Mouse (Mus musculus) liver, embryonic 15.5 days (tissue): ENCODE results near the gene Ghr. TPM values are rescaled to one million over a fixed set of nuclear protein-coding genes. Genes with fewer than 3 reads are reported as not detected.

Source experiments
- ATAC-seq: fragments of 200-750 bp; cut with Nextera tagmentation; 2 replicates; pipeline ENCODE4 v1.8.0; 2017; ENCODE audit warnings: moderate number of reproducible peaks, mild to moderate bottlenecking, moderate library complexity; ENCODE audit not compliant: insufficient read depth
- H3K27ac ChIP-seq: fragments of 300-500 bp; sonication (generic); replicated peaks from 2 replicates; pipeline ENCODE4 v1.5.1; 2015; ENCODE audit warnings: mild to moderate bottlenecking, inconsistent platforms
- H3K27me3 ChIP-seq: fragments of 300-500 bp; sonication (generic); 2 replicates; pipeline ENCODE4 v1.6.1; 2015; ENCODE audit warnings: mild to moderate bottlenecking, inconsistent platforms
- H3K36me3 ChIP-seq: fragments of 300-500 bp; sonication (generic); replicated peaks from 2 replicates; pipeline ENCODE4 v1.6.1; 2015; ENCODE audit warnings: moderate library complexity, mild to moderate bottlenecking, inconsistent platforms
- H3K4me1 ChIP-seq: fragments of 300-500 bp; sonication (generic); replicated peaks from 2 replicates; pipeline ENCODE4 v1.6.1; 2015; ENCODE audit warnings: inconsistent platforms
- H3K4me2 ChIP-seq: fragments of 300-500 bp; sonication (generic); 2 replicates; pipeline ENCODE4 v1.6.1; 2015; ENCODE audit warnings: moderate library complexity, mild to moderate bottlenecking, inconsistent platforms
- H3K4me3 ChIP-seq: fragments of 300-500 bp; sonication (generic); replicated peaks from 2 replicates; pipeline ENCODE4 v1.5.1; 2015; ENCODE audit warnings: mild to moderate bottlenecking, inconsistent platforms
- H3K9ac ChIP-seq: fragments of 300-500 bp; sonication (generic); 2 replicates; pipeline ENCODE4 v1.6.1; 2015; ENCODE audit warnings: moderate library complexity, mild to moderate bottlenecking, inconsistent platforms
- H3K9me3 ChIP-seq: fragments of 300-500 bp; sonication (generic); replicated peaks from 2 replicates; pipeline ENCODE4 v1.6.1; 2016; ENCODE audit warnings: inconsistent platforms
- WGBS: fragments of 180-500 bp; shearing (Covaris S2); methylation state at CpG from one replicate; pipeline ENCODE4 v1.1.7; 2015; ENCODE audit warnings: mixed read lengths; ENCODE audit not compliant: insufficient replicate concordance; 5-methylcytosine and 5-hydroxymethylcytosine counted together
- polyA plus RNA-seq: library from polyadenylated mRNA; unstranded; fragments of >200 nt; fragmentation: Nextera tagmentation; extraction: Ambion mirVana; gene quantifications from 2 replicates; pipeline ENCODE4 v1.2.1, GENCODE M21; 2015

Ghr gene
- polyA plus RNA-seq, 1 experiment from 2014 or later, result 22.4 TPM

- Histone ChIP-seq H3K36me3 (no peaks in the 10 kb centered on the region), H3K9ac (no peak overlapping the region), H3K27me3 (no peaks in the 10 kb centered on the region), H3K4me1 (no peaks in the 10 kb centered on the region), H3K27ac (no peak overlapping the region), H3K4me3 (no peak overlapping the region), H3K9me3 (no peaks in the 10 kb centered on the region), H3K4me2 (no peak overlapping the region)
- 48% methylated on average over 4 of the region's 4 CpGs for WGBS
- no peak for ATAC-seq
Measured at GRCm38 (mm10) chr15:3423177-3423576, 160.1 kb downstream of the Ghr start.

GRCm38 (mm10) chr15:3417699-3418098 is 165.6 kb downstream of the Ghr start:
- H3K27ac ChIP-seq, result no peak overlapping the region
- H3K9ac ChIP-seq, result no peak overlapping the region
- 59% methylated on average over 3 of the region's 3 CpGs for WGBS
- no peak overlapping the region for H3K4me2 ChIP-seq
- H3K4me1 ChIP-seq, result no peaks in the 10 kb centered on the region
- no peak overlapping the region for H3K4me3 ChIP-seq
- ATAC-seq, result no peak
- no peaks in the 10 kb centered on the region for H3K27me3 ChIP-seq
- no peaks in the 10 kb centered on the region for H3K36me3 ChIP-seq
- no peaks in the 10 kb centered on the region for H3K9me3 ChIP-seq

- no peak overlapping the region for H3K27ac ChIP-seq
- H3K4me3 ChIP-seq, result no peak overlapping the region
- ATAC-seq, result no peak
- H3K4me1 ChIP-seq, result no peaks in the 10 kb centered on the region
- no peaks in the 10 kb centered on the region for H3K36me3 ChIP-seq
- no peak overlapping the region for H3K9ac ChIP-seq
- no peak overlapping the region for H3K4me2 ChIP-seq
- H3K27me3 ChIP-seq, result no peaks in the 10 kb centered on the region
- 70% methylated on average over 3 of the region's 3 CpGs for whole genome bisulfite sequencing
- H3K9me3 ChIP-seq, result no peaks in the 10 kb centered on the region
Measured at GRCm38 (mm10) chr15:3413103-3413502, 170.2 kb downstream of the Ghr start.

GRCm38 (mm10) chr15:3408478-3408877 is 174.8 kb downstream of the Ghr start:
- Histone ChIP-seq H3K36me3 (no peaks in the 10 kb centered on the region), H3K9me3 (no peaks in the 10 kb centered on the region), H3K4me3 (no peak overlapping the region), H3K27me3 (no peaks in the 10 kb centered on the region), H3K4me1 (no peaks in the 10 kb centered on the region), H3K27ac (no peak overlapping the region), H3K9ac (no peak overlapping the region), H3K4me2 (no peak overlapping the region)
- no peak for ATAC-seq
- 61% methylated on average over 4 of the region's 4 CpGs for WGBS

DNA sequence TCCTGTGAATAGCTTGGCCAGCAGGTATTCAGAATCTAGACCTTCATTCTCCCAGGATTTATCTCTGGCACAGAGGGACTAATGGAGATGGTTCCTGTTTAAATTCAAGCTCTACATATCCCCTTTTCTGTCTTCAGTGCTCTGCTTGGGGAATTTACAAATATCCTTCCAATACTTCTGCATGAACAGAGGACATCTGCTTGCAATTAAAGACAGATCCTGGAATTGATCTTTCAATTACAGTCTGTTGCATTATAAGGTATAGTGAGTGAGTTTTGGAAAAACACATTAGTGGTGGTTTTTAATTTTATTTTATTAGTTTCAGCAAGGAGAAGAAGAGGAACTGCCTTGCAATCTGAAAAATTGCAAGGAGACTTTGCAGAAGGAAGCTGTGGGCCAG is 184.1 kb downstream of the Ghr start:
- no peak overlapping the region for H3K27ac ChIP-seq
- H3K36me3 ChIP-seq, result no peaks in the 10 kb centered on the region
- no peaks in the 10 kb centered on the region for H3K27me3 ChIP-seq
- H3K9me3 ChIP-seq, result no peaks in the 10 kb centered on the region
- no peak for ATAC-seq
- H3K4me2 ChIP-seq, result no peak overlapping the region
- no peak overlapping the region for H3K9ac ChIP-seq
- H3K4me3 ChIP-seq, result no peak overlapping the region
- H3K4me1 ChIP-seq, result no peaks in the 10 kb centered on the region

DNA sequence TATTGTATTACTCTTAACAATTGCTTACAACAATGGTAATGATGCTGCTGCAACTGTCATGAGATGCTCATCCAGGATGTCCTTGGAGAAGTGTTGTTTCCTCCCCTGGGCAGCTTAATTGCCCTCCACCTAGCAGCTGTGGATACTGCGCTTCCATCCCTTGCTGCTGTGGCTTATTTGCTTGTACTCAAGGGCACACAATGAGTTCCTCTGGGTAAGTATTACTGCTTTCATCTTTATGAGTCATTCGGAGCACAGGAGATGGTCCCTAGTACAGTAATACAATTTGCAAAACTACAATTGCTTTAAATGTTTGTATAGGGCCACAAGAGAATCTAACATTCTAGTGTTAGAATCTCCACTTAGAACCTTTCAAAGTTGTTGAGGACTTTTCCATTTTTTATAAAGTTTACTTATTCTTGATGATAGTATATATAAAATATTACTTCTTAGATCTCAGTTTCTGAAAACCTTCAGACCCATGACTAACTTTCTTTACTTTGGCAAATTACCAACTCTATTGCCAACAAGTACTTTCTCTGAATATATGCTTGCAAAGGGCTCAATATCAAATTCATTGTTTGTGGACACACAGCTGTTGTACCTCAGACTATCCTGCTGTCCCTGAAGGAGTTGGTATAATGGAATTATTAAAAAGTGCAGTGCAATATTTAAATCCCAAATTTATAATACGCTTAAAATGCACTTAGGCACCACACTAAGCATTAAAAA is 185.8 kb downstream of the Ghr start:
- no peak for ATAC-seq
- H3K9ac ChIP-seq, result no peak overlapping the region
- H3K4me2 ChIP-seq, result no peak overlapping the region
- H3K36me3 ChIP-seq, result no peaks in the 10 kb centered on the region
- no peaks in the 10 kb centered on the region for H3K27me3 ChIP-seq
- no peak overlapping the region for H3K4me3 ChIP-seq
- H3K4me1 ChIP-seq, result no peaks in the 10 kb centered on the region
- no peaks in the 10 kb centered on the region for H3K9me3 ChIP-seq
- 63% methylated on average over 3 of the region's 3 CpGs for WGBS
- H3K27ac ChIP-seq, result no peak overlapping the region

GRCm38 (mm10) chr15:3396149-3396548 is 187.1 kb downstream of the Ghr start:
- H3K9me3 ChIP-seq, result no peaks in the 10 kb centered on the region
- no peak overlapping the region for H3K9ac ChIP-seq
- no peaks in the 10 kb centered on the region for H3K27me3 ChIP-seq
- no peaks in the 10 kb centered on the region for H3K4me1 ChIP-seq
- no peak overlapping the region for H3K4me2 ChIP-seq
- H3K36me3 ChIP-seq, result no peaks in the 10 kb centered on the region
- WGBS, result 55% methylated on average over 2 of the region's 2 CpGs
- ATAC-seq, result no peak
- H3K4me3 ChIP-seq, result no peak overlapping the region
- no peak overlapping the region for H3K27ac ChIP-seq

DNA sequence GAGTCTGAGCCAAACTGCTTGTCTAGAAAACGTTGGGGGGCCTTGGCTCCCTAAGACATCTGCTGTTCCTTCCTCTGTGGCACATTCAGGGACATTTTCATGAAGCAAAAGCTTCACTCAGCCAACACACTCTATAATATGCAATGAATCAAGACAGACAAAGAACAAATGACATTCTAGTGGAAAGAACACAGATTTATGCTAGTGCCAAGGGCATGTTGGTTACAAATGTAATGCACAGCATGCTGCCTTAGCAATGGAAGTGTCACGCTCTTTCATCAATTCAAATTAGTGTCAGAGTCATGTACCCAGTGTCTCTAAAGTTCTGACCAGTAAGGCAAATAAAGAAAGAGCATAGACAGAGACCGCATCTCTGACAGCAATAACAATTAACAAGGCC is 187.6 kb downstream of the Ghr start:
- H3K4me2 ChIP-seq, result no peak overlapping the region
- no peaks in the 10 kb centered on the region for H3K36me3 ChIP-seq
- 55% methylated on average over 3 of the region's 3 CpGs for WGBS
- H3K27ac ChIP-seq, result no peak overlapping the region
- no peak overlapping the region for H3K9ac ChIP-seq
- H3K4me3 ChIP-seq, result no peak overlapping the region
- H3K4me1 ChIP-seq, result no peaks in the 10 kb centered on the region
- no peaks in the 10 kb centered on the region for H3K27me3 ChIP-seq
- H3K9me3 ChIP-seq, result no peaks in the 10 kb centered on the region
- ATAC-seq, result no peak

- no peaks in the 10 kb centered on the region for H3K27me3 ChIP-seq
- no peaks in the 10 kb centered on the region for H3K9me3 ChIP-seq
- H3K4me1 ChIP-seq, result no peaks in the 10 kb centered on the region
- H3K9ac ChIP-seq, result no peak overlapping the region
- no peak for ATAC-seq
- no peak overlapping the region for H3K4me2 ChIP-seq
- no peak overlapping the region for H3K4me3 ChIP-seq
- no peak overlapping the region for H3K27ac ChIP-seq
- no peaks in the 10 kb centered on the region for H3K36me3 ChIP-seq
Measured at GRCm38 (mm10) chr15:3390722-3391121, 192.6 kb downstream of the Ghr start.

DNA sequence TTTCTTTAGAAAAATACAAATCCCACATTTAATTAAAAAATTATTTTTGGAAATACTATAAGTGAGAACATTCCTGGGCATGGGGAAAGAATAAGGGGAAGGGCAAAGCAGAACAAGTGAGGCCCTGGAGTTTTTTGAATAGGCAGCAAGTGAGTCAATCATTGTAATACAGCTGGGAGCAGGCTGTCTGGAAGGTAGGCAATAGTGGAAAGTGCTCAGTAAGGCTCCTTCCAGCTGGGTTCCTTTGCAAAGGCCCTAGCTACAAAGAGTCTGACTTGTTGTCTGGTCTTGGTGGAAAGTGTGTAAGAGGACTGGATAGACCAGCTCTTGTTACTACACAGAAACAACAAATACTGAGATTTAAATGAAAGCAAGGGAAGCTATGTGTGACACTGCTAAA is 194.3 kb downstream of the Ghr start:
- no peak overlapping the region for H3K4me2 ChIP-seq
- no peaks in the 10 kb centered on the region for H3K9me3 ChIP-seq
- ATAC-seq, result no peak
- no peaks in the 10 kb centered on the region for H3K4me1 ChIP-seq
- no peaks in the 10 kb centered on the region for H3K36me3 ChIP-seq
- H3K9ac ChIP-seq, result no peak overlapping the region
- H3K27ac ChIP-seq, result no peak overlapping the region
- H3K4me3 ChIP-seq, result no peak overlapping the region
- no peaks in the 10 kb centered on the region for H3K27me3 ChIP-seq

DNA sequence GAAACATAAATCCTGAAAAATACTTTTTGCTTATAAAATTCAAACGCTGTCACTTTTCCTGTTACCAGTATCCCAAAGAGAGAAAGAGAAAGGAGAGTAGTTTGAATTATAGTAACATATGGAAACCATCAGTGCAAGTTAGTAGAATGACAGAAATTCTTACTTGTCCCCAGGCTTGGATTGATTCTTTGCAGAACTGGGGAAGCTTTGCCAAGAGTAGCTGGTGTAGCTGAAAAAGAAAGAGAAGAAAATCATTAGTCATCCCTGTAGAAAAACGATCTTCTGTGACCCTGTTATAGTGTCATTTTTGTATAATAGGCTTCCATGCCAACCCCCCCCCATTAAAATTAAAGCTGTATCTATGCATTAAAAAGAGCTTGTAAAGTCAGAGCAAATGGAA is 194.8 kb downstream of the Ghr start:
- no peak overlapping the region for H3K4me2 ChIP-seq
- H3K4me1 ChIP-seq, result no peaks in the 10 kb centered on the region
- 60% methylated on average over 2 of the region's 2 CpGs for WGBS
- ATAC-seq, result no peak
- no peak overlapping the region for H3K27ac ChIP-seq
- no peak overlapping the region for H3K9ac ChIP-seq
- H3K9me3 ChIP-seq, result no peaks in the 10 kb centered on the region
- no peaks in the 10 kb centered on the region for H3K36me3 ChIP-seq
- no peak overlapping the region for H3K4me3 ChIP-seq
- no peaks in the 10 kb centered on the region for H3K27me3 ChIP-seq

DNA sequence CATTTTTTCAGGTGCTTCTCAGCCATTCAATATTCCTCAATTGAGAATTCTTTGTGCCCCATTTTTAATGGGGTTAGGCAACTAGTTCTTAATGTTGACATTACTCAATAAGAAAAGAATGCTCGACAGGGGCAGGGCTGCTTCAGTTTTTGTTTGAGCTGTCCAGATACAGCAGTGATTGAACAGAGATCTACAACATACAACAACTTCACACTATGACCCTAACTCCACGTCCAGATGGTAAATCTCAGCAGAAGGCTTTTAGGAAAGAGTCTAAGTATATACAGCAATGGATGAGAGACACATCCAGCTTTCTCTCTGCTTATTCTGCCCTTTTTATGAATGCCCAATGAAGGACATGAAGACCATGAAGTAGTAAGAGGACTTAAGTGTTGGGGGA is 199.5 kb downstream of the Ghr start:
- ATAC-seq, result no peak
- H3K9ac ChIP-seq, result no peak overlapping the region
- 28% methylated on average over 2 of the region's 2 CpGs for WGBS
- no peak overlapping the region for H3K4me3 ChIP-seq
- no peaks in the 10 kb centered on the region for H3K9me3 ChIP-seq
- no peak overlapping the region for H3K4me2 ChIP-seq
- no peaks in the 10 kb centered on the region for H3K27me3 ChIP-seq
- no peaks in the 10 kb centered on the region for H3K36me3 ChIP-seq
- no peak overlapping the region for H3K27ac ChIP-seq
- no peaks in the 10 kb centered on the region for H3K4me1 ChIP-seq
